Mouse (Mus musculus) kidney, postnatal 0 days (tissue): ENCODE measurements around the gene Nme9. TPM values are rescaled to one million over a fixed set of nuclear protein-coding genes. Genes with fewer than 3 reads are reported as not detected.
A peak's percentile ranks its signal among the peaks of the same experiment; 100 is the strongest.

Source experiments
- ATAC-seq: fragments of 200-750 bp; cut with Nextera tagmentation; replicated peaks from 2 replicates; pipeline ENCODE4 v1.8.0; 2017; ENCODE audit warnings: low read depth, moderate number of reproducible peaks, moderate TSS enrichment, moderate library complexity; ENCODE audit not compliant: low FRiP score
- DNase-seq: peaks from one replicate; pipeline ENCODE4 v3.0.0-alpha.2; 2016; ENCODE audit warnings: low spot score
- H3K27ac ChIP-seq: fragments of 300-500 bp; sonication (generic); 2 replicates; pipeline ENCODE4 v1.5.1; 2014; ENCODE audit warnings: mild to moderate bottlenecking
- H3K27me3 ChIP-seq: fragments of 300-500 bp; sonication (generic); 2 replicates; pipeline ENCODE4 v1.6.1; 2014; ENCODE audit warnings: low read length, mixed read lengths; ENCODE audit not compliant: insufficient read depth
- H3K36me3 ChIP-seq: fragments of 300-500 bp; sonication (generic); 2 replicates; pipeline ENCODE4 v1.6.1; 2014; ENCODE audit warnings: low read length, mixed read lengths; ENCODE audit not compliant: insufficient read depth
- H3K4me1 ChIP-seq: fragments of 300-500 bp; sonication (generic); replicated peaks from 2 replicates; pipeline ENCODE4 v1.6.1; 2014; ENCODE audit warnings: antibody characterized with exemption, low read length, mixed read lengths; ENCODE audit not compliant: insufficient read depth
- H3K4me2 ChIP-seq: fragments of 300-500 bp; sonication (generic); 2 replicates; pipeline ENCODE4 v1.6.1; 2014; ENCODE audit warnings: mild to moderate bottlenecking, low read length, moderate library complexity, mixed read lengths
- H3K4me3 ChIP-seq: fragments of 300-500 bp; sonication (generic); replicated peaks from 2 replicates; pipeline ENCODE4 v1.5.1; 2014; ENCODE audit warnings: low read depth, low read length
- H3K9ac ChIP-seq: fragments of 300-500 bp; sonication (generic); 2 replicates; pipeline ENCODE4 v1.6.1; 2014; ENCODE audit warnings: low read depth, low read length
- H3K9me3 ChIP-seq: fragments of 300-500 bp; sonication (generic); replicated peaks from 2 replicates; pipeline ENCODE4 v1.6.1; 2016; ENCODE audit warnings: low read length, inconsistent platforms, mixed read lengths
- CTCF ChIP-seq: IDR thresholded peaks from 2 replicates; pipeline ENCODE4 v1.5.1; 2016; ENCODE audit warnings: antibody characterized with exemption, low read depth, mild to moderate bottlenecking, moderate library complexity
- WGBS: fragments of 180-500 bp; shearing (Covaris S2); extraction: QIAGEN DNeasy Blood & Tissue Kit; methylation state at CpG from one replicate; pipeline ENCODE4 v1.1.7; 2014; 5-methylcytosine and 5-hydroxymethylcytosine counted together
- polyA plus RNA-seq: library from polyadenylated mRNA; unstranded; fragments of >200 nt; fragmentation: Nextera tagmentation; extraction: Ambion mirVana; gene quantifications from 2 replicates; pipeline ENCODE4 v1.2.1, GENCODE M21; 2015

The Nme9 gene
- polyA plus RNA-seq, 1 experiment from 2014 or later: 0.11 TPM

GRCm38 (mm10) chr9:99440941-99441340, 10.3 kb upstream of the Nme9 start:
- Histone ChIP-seq H3K4me2 (no peak overlapping the region), H3K27me3 (no peaks in the 10 kb centered on the region), H3K4me3 (no peak overlapping the region), H3K9ac (no peak overlapping the region), H3K36me3 (no peaks in the 10 kb centered on the region), H3K4me1 (peaks cover 10% of the 10 kb centered on the region; the same call in 1 of the 2 replicates), H3K27ac (no peak overlapping the region), H3K9me3 (no peaks in the 10 kb centered on the region)
- 85% methylated on average over 5 of the region's 5 CpGs for WGBS
- DNase-seq (no peak), ATAC-seq (no peak)
- no peak for TF ChIP-seq CTCF

- no peak overlapping the region for H3K4me2 ChIP-seq
- H3K9ac ChIP-seq: no peak overlapping the region
- ATAC-seq (0 out of 2 replicates have a peak, but pooled peaks have one; percentile 26), DNase-seq (no peak)
- no peaks in the 10 kb centered on the region for H3K27me3 ChIP-seq
- no peak overlapping the region for H3K27ac ChIP-seq
- WGBS: 90% methylated on average over 4 of the region's 4 CpGs
- peaks cover 10% of the 10 kb centered on the region; the same call in 1 of the 2 replicates for H3K4me1 ChIP-seq
- H3K4me3 ChIP-seq: no peak overlapping the region
- H3K36me3 ChIP-seq: no peaks in the 10 kb centered on the region
- no peak for TF ChIP-seq CTCF
- no peaks in the 10 kb centered on the region for H3K9me3 ChIP-seq
Measured at GRCm38 (mm10) chr9:99441647-99442433, 9.4 kb upstream of the Nme9 start.

GRCm38 (mm10) chr9:99444590-99445178, 6.6 kb upstream of the Nme9 start:
- no peak overlapping the region for H3K27ac ChIP-seq
- 27% methylated on average over 8 of the region's 8 CpGs for WGBS
- no peak overlapping the region for H3K9ac ChIP-seq
- H3K9me3 ChIP-seq: no peaks in the 10 kb centered on the region
- H3K27me3 ChIP-seq: no peaks in the 10 kb centered on the region
- peak; percentile 60 for TF ChIP-seq CTCF
- no peak overlapping the region for H3K4me2 ChIP-seq
- H3K4me1 ChIP-seq: no peaks in the 10 kb centered on the region
- ATAC-seq: peak; percentile 72
- H3K36me3 ChIP-seq: no peaks in the 10 kb centered on the region
- peak; percentile 57 for DNase-seq
- H3K4me3 ChIP-seq: no peak overlapping the region

- H3K4me1 ChIP-seq: no peaks in the 10 kb centered on the region
- H3K9ac ChIP-seq: no peak overlapping the region
- H3K36me3 ChIP-seq: no peaks in the 10 kb centered on the region
- no peaks in the 10 kb centered on the region for H3K9me3 ChIP-seq
- no peak overlapping the region for H3K27ac ChIP-seq
- no peak for ATAC-seq
- no peaks in the 10 kb centered on the region for H3K27me3 ChIP-seq
- no peak overlapping the region for H3K4me2 ChIP-seq
- DNase-seq: no peak
- TF ChIP-seq CTCF: no peak
- H3K4me3 ChIP-seq: no peak overlapping the region
Measured at GRCm38 (mm10) chr9:99446259-99446658, 5.0 kb upstream of the Nme9 start.

- 61% methylated on average over 3 of the region's 3 CpGs for WGBS
- Histone ChIP-seq H3K9ac (no peak overlapping the region), H3K4me2 (no peak overlapping the region), H3K4me3 (no peak overlapping the region), H3K27ac (no peak overlapping the region), H3K4me1 (no peaks in the 10 kb centered on the region), H3K9me3 (no peaks in the 10 kb centered on the region), H3K36me3 (no peaks in the 10 kb centered on the region), H3K27me3 (no peaks in the 10 kb centered on the region)
- no peak for ATAC-seq
- TF ChIP-seq CTCF: no peak
- no peak for DNase-seq
Measured at GRCm38 (mm10) chr9:99447323-99447722, 4.0 kb upstream of the Nme9 start.

- Histone ChIP-seq H3K27me3 (no peaks in the 10 kb centered on the region), H3K9me3 (no peaks in the 10 kb centered on the region), H3K4me3 (no peak overlapping the region), H3K36me3 (no peaks in the 10 kb centered on the region), H3K4me1 (no peaks in the 10 kb centered on the region), H3K27ac (no peak overlapping the region), H3K4me2 (no peak overlapping the region), H3K9ac (no peak overlapping the region)
- 37% methylated on average over 9 of the region's 9 CpGs for WGBS
- peak; percentile 75 for DNase-seq
- peak; percentile 63 for TF ChIP-seq CTCF
- no peak for ATAC-seq
Measured at GRCm38 (mm10) chr9:99449886-99450647, 1.2 kb upstream of the Nme9 start.
